Mouse (Mus musculus) embryonic facial prominence, embryonic 13.5 days (tissue): ENCODE measurements around the gene Ipmk. TPM values are rescaled to one million over a fixed set of nuclear protein-coding genes. Genes with fewer than 3 reads are reported as not detected.

Source experiments
- ATAC-seq: fragments of 200-750 bp; cut with Nextera tagmentation; 2 replicates; pipeline ENCODE4 v1.8.0; 2017; ENCODE audit warnings: low read depth; ENCODE audit not compliant: insufficient number of reproducible peaks, insufficient read depth, low FRiP score, low TSS enrichment
- H3K27ac ChIP-seq: fragments of 300-500 bp; sonication (generic); 2 replicates; pipeline ENCODE4 v1.5.1; 2015; ENCODE audit warnings: moderate library complexity, mild to moderate bottlenecking, inconsistent platforms
- H3K27me3 ChIP-seq: fragments of 300-500 bp; sonication (generic); 2 replicates; pipeline ENCODE4 v1.6.1; 2015; ENCODE audit warnings: mild to moderate bottlenecking, inconsistent platforms
- H3K36me3 ChIP-seq: fragments of 300-500 bp; sonication (generic); 2 replicates; pipeline ENCODE4 v1.6.1; 2015; ENCODE audit warnings: mild to moderate bottlenecking, inconsistent platforms
- H3K4me1 ChIP-seq: fragments of 300-500 bp; sonication (generic); 2 replicates; pipeline ENCODE4 v1.6.1; 2015; ENCODE audit warnings: inconsistent platforms
- H3K4me2 ChIP-seq: fragments of 300-500 bp; sonication (generic); 2 replicates; pipeline ENCODE4 v1.6.1; 2015; ENCODE audit warnings: moderate library complexity, mild to moderate bottlenecking, inconsistent platforms
- H3K4me3 ChIP-seq: fragments of 300-500 bp; sonication (generic); 2 replicates; pipeline ENCODE4 v1.5.1; 2015; ENCODE audit warnings: mild to moderate bottlenecking, inconsistent platforms
- H3K9ac ChIP-seq: fragments of 300-500 bp; sonication (generic); 2 replicates; pipeline ENCODE4 v1.6.1; 2015; ENCODE audit warnings: mild to moderate bottlenecking, inconsistent platforms
- H3K9me3 ChIP-seq: fragments of 300-500 bp; sonication (generic); 2 replicates; pipeline ENCODE4 v1.6.1; 2016; ENCODE audit warnings: inconsistent platforms
- WGBS: fragments of 180-500 bp; shearing (Covaris S2); methylation state at CpG from one replicate; pipeline ENCODE4 v1.1.7; 2015; ENCODE audit warnings: mixed read lengths; 5-methylcytosine and 5-hydroxymethylcytosine counted together
- polyA plus RNA-seq: library from polyadenylated mRNA; unstranded; fragments of >200 nt; fragmentation: Nextera tagmentation; extraction: Ambion mirVana; gene quantifications from 2 replicates; pipeline ENCODE4 v1.2.1, GENCODE M21; 2015

The Ipmk gene
- polyA plus RNA-seq, result 10.3 and 10.9 TPM in 2 replicates

GRCm38 (mm10) chr10:71347509-71347949 lies at the start of gene Ipmk:
Ipmk (plus strand) TSS chr10:71347763.
- Histone ChIP-seq H3K27ac (peak within 1 kb of the TSS; percentile 78), H3K36me3 (no peaks in the 10 kb centered on the region), H3K4me1 (peaks cover 28% of the 10 kb centered on the region), H3K9ac (peak within 1 kb of the TSS; percentile 84), H3K27me3 (no peaks in the 10 kb centered on the region), H3K9me3 (no peaks in the 10 kb centered on the region), H3K4me3 (peak within 1 kb of the TSS; percentile 85), H3K4me2 (peak within 1 kb of the TSS; percentile 93)
- peak; percentile 90 for ATAC-seq
- WGBS, result under 1% methylated on average over 48 of the region's 49 CpGs

- no peaks in the 10 kb centered on the region for H3K36me3 ChIP-seq
- 82% methylated on average over 16 of the region's 16 CpGs for WGBS
- H3K27ac ChIP-seq, result no peak overlapping the region
- no peaks in the 10 kb centered on the region for H3K4me1 ChIP-seq
- no peak overlapping the region for H3K9ac ChIP-seq
- H3K27me3 ChIP-seq, result no peaks in the 10 kb centered on the region
- H3K9me3 ChIP-seq, result no peaks in the 10 kb centered on the region
- H3K4me2 ChIP-seq, result no peak overlapping the region
- ATAC-seq, result no peak
- H3K4me3 ChIP-seq, result no peak overlapping the region
Measured at GRCm38 (mm10) chr10:71300161-71300560, 47.4 kb upstream of the Ipmk start.

GRCm38 (mm10) chr10:71302490-71302889 lies 45.1 kb upstream of the Ipmk start:
- Histone ChIP-seq H3K27me3 (no peaks in the 10 kb centered on the region), H3K4me3 (no peak overlapping the region), H3K9ac (no peak overlapping the region), H3K4me1 (no peaks in the 10 kb centered on the region), H3K27ac (no peak overlapping the region), H3K9me3 (no peaks in the 10 kb centered on the region), H3K36me3 (no peaks in the 10 kb centered on the region), H3K4me2 (no peak overlapping the region)
- no peak for ATAC-seq
- WGBS, result 27% methylated on average over 5 of the region's 5 CpGs

GRCm38 (mm10) chr10:71306190-71306589 lies 41.4 kb upstream of the Ipmk start:
- H3K4me3 ChIP-seq, result 0 out of 2 replicates have a peak overlapping the region, but pooled peaks have one; percentile 4
- no peaks in the 10 kb centered on the region for H3K36me3 ChIP-seq
- no peaks in the 10 kb centered on the region for H3K4me1 ChIP-seq
- H3K27me3 ChIP-seq, result no peaks in the 10 kb centered on the region
- H3K27ac ChIP-seq, result no peak overlapping the region
- no peak overlapping the region for H3K9ac ChIP-seq
- peak overlapping the region; percentile 45 for H3K4me2 ChIP-seq
- no peaks in the 10 kb centered on the region for H3K9me3 ChIP-seq
- no peak for ATAC-seq
- 28% methylated on average over 6 of the region's 6 CpGs for WGBS

GRCm38 (mm10) chr10:71306759-71307158 lies 40.8 kb upstream of the Ipmk start:
- Histone ChIP-seq H3K27ac (no peak overlapping the region), H3K9me3 (no peaks in the 10 kb centered on the region), H3K36me3 (no peaks in the 10 kb centered on the region), H3K4me1 (no peaks in the 10 kb centered on the region), H3K9ac (no peak overlapping the region), H3K4me2 (peak overlapping the region; percentile 45), H3K4me3 (no peak overlapping the region), H3K27me3 (no peaks in the 10 kb centered on the region)
- ATAC-seq, result no peak
- WGBS, result 57% methylated on average over 6 of the region's 6 CpGs

GRCm38 (mm10) chr10:71308199-71308598 lies 39.4 kb upstream of the Ipmk start:
- 91% methylated on average over 5 of the region's 5 CpGs for WGBS
- H3K27ac ChIP-seq, result no peak overlapping the region
- no peak overlapping the region for H3K4me2 ChIP-seq
- no peak overlapping the region for H3K4me3 ChIP-seq
- H3K27me3 ChIP-seq, result no peaks in the 10 kb centered on the region
- H3K9me3 ChIP-seq, result no peaks in the 10 kb centered on the region
- ATAC-seq, result no peak
- H3K4me1 ChIP-seq, result no peaks in the 10 kb centered on the region
- H3K36me3 ChIP-seq, result no peaks in the 10 kb centered on the region
- H3K9ac ChIP-seq, result no peak overlapping the region

GRCm38 (mm10) chr10:71310288-71310687 lies 37.3 kb upstream of the Ipmk start:
- no peak overlapping the region for H3K27ac ChIP-seq
- 69% methylated on average over 3 of the region's 3 CpGs for WGBS
- no peaks in the 10 kb centered on the region for H3K9me3 ChIP-seq
- no peaks in the 10 kb centered on the region for H3K4me1 ChIP-seq
- no peak overlapping the region for H3K4me2 ChIP-seq
- no peak overlapping the region for H3K9ac ChIP-seq
- no peak for ATAC-seq
- no peak overlapping the region for H3K4me3 ChIP-seq
- H3K36me3 ChIP-seq, result no peaks in the 10 kb centered on the region
- no peaks in the 10 kb centered on the region for H3K27me3 ChIP-seq

- no peak overlapping the region for H3K4me3 ChIP-seq
- no peaks in the 10 kb centered on the region for H3K9me3 ChIP-seq
- H3K9ac ChIP-seq, result no peak overlapping the region
- no peak for ATAC-seq
- H3K27ac ChIP-seq, result no peak overlapping the region
- no peaks in the 10 kb centered on the region for H3K36me3 ChIP-seq
- no peaks in the 10 kb centered on the region for H3K27me3 ChIP-seq
- H3K4me1 ChIP-seq, result no peaks in the 10 kb centered on the region
- 87% methylated on average over 3 of the region's 3 CpGs for WGBS
- no peak overlapping the region for H3K4me2 ChIP-seq
Measured at GRCm38 (mm10) chr10:71314596-71314995, 33.0 kb upstream of the Ipmk start.

- no peak overlapping the region for H3K4me2 ChIP-seq
- no peak overlapping the region for H3K4me3 ChIP-seq
- ATAC-seq, result no peak
- H3K27ac ChIP-seq, result no peak overlapping the region
- no peaks in the 10 kb centered on the region for H3K36me3 ChIP-seq
- H3K4me1 ChIP-seq, result no peaks in the 10 kb centered on the region
- no peak overlapping the region for H3K9ac ChIP-seq
- no peaks in the 10 kb centered on the region for H3K9me3 ChIP-seq
- no peaks in the 10 kb centered on the region for H3K27me3 ChIP-seq
- 82% methylated on average over 11 of the region's 11 CpGs for WGBS
Measured at GRCm38 (mm10) chr10:71316056-71316455, 31.5 kb upstream of the Ipmk start.

- Histone ChIP-seq H3K4me1 (no peaks in the 10 kb centered on the region), H3K9me3 (no peaks in the 10 kb centered on the region), H3K27me3 (no peaks in the 10 kb centered on the region), H3K4me3 (no peak overlapping the region), H3K36me3 (no peaks in the 10 kb centered on the region), H3K4me2 (no peak overlapping the region), H3K9ac (no peak overlapping the region), H3K27ac (no peak overlapping the region)
- no peak for ATAC-seq
- 73% methylated on average over 7 of the region's 7 CpGs for WGBS
Measured at GRCm38 (mm10) chr10:71316497-71316896, 31.1 kb upstream of the Ipmk start.

- H3K4me2 ChIP-seq, result no peak overlapping the region
Measured at GRCm38 (mm10) chr10:71323669-71324068, 23.9 kb upstream of the Ipmk start.

GRCm38 (mm10) chr10:71326123-71326522 lies 21.4 kb upstream of the Ipmk start:
- Histone ChIP-seq H3K4me2 (no peak overlapping the region), H3K4me1 (no peaks in the 10 kb centered on the region), H3K4me3 (no peak overlapping the region), H3K9me3 (no peaks in the 10 kb centered on the region), H3K27me3 (no peaks in the 10 kb centered on the region), H3K27ac (no peak overlapping the region), H3K36me3 (peaks cover 23% of the 10 kb centered on the region), H3K9ac (no peak overlapping the region)
- 68% methylated on average over 7 of the region's 7 CpGs for WGBS
- no peak for ATAC-seq

More at GRCm38 (mm10) chr10:71323669-71324068, 23.9 kb upstream of the Ipmk start:
- Histone ChIP-seq H3K4me1 (no peaks in the 10 kb centered on the region), H3K36me3 (0 out of 2 replicates have a peak, but pooled peaks cover under 1% of the 10 kb centered on the region), H3K27me3 (no peaks in the 10 kb centered on the region), H3K9me3 (no peaks in the 10 kb centered on the region), H3K9ac (no peak overlapping the region), H3K27ac (no peak overlapping the region), H3K4me3 (no peak overlapping the region)
- 79% methylated on average over 8 of the region's 8 CpGs for WGBS
- no peak for ATAC-seq
